Mouse (Mus musculus) liver, postnatal 0 days (tissue): ENCODE data around the gene Prl2c5. TPM values are rescaled to one million over a fixed set of nuclear protein-coding genes. Genes with fewer than 3 reads are reported as not detected.
"Not testable (repeated sequence)": the region's sequence is repeated elsewhere in the genome, so short reads cannot be mapped to it uniquely, and the experiment has no call there.

Source experiments
- ATAC-seq: fragments of 200-750 bp; cut with Nextera tagmentation; 2 replicates; pipeline ENCODE4 v1.8.0; 2017; ENCODE audit warnings: mild to moderate bottlenecking, moderate library complexity
- DNase-seq: peaks from one replicate; pipeline ENCODE4 v3.0.0-alpha.2; 2016
- H3K27ac ChIP-seq: fragments of 300-500 bp; sonication (generic); 2 replicates; pipeline ENCODE4 v1.5.1; 2014; ENCODE audit warnings: antibody characterized with exemption, moderate library complexity, mild to moderate bottlenecking, low read depth
- H3K27me3 ChIP-seq: fragments of 300-500 bp; sonication (generic); 2 replicates; pipeline ENCODE4 v1.6.1; 2014; ENCODE audit warnings: low read length, control low read depth, mixed read lengths; ENCODE audit not compliant: insufficient read depth
- H3K36me3 ChIP-seq: fragments of 300-500 bp; sonication (generic); replicated peaks from 2 replicates; pipeline ENCODE4 v1.6.1; 2014; ENCODE audit warnings: mild to moderate bottlenecking, control low read depth, low read length, moderate library complexity, mixed read lengths; ENCODE audit not compliant: insufficient read depth
- H3K4me1 ChIP-seq: fragments of 300-500 bp; sonication (generic); 2 replicates; pipeline ENCODE4 v1.6.1; 2014; ENCODE audit warnings: antibody characterized with exemption, mild to moderate bottlenecking, control low read depth; ENCODE audit not compliant: insufficient read depth
- H3K4me2 ChIP-seq: fragments of 300-500 bp; sonication (generic); 2 replicates; pipeline ENCODE4 v1.6.1; 2014; ENCODE audit warnings: low read depth, mild to moderate bottlenecking, low read length, moderate library complexity, mixed read lengths
- H3K4me3 ChIP-seq: fragments of 300-500 bp; sonication (generic); 2 replicates; pipeline ENCODE4 v1.5.1; 2014; ENCODE audit warnings: low read depth, low read length
- H3K9ac ChIP-seq: fragments of 300-500 bp; sonication (generic); replicated peaks from 2 replicates; pipeline ENCODE4 v1.6.1; 2014; ENCODE audit warnings: mild to moderate bottlenecking, moderate library complexity
- H3K9me3 ChIP-seq: fragments of 300-500 bp; sonication (generic); 2 replicates; pipeline ENCODE4 v1.6.1; 2016; ENCODE audit warnings: mild to moderate bottlenecking, control low read depth, low read length, mixed read lengths
- WGBS: fragments of 180-500 bp; shearing (Covaris S2); extraction: QIAGEN DNeasy Blood & Tissue Kit; methylation state at CpG from one replicate; pipeline ENCODE4 v1.1.7; 2014; ENCODE audit not compliant: insufficient replicate concordance; 5-methylcytosine and 5-hydroxymethylcytosine counted together
- polyA plus RNA-seq: library from polyadenylated mRNA; unstranded; fragments of >200 nt; fragmentation: Nextera tagmentation; extraction: Ambion mirVana; gene quantifications from 2 replicates; pipeline ENCODE4 v1.2.1, GENCODE M21; 2015

Prl2c5 gene
- polyA plus RNA-seq = not detected in 2 replicates

GRCm38 (mm10) chr13:13182415-13182814, at the start of gene Prl2c5:
TSS of gene Prl2c5 (plus strand) at chr13:13182715.
- not testable (repeated sequence) for H3K4me3 ChIP-seq, H3K9me3 ChIP-seq, H3K4me1 ChIP-seq, H3K36me3 ChIP-seq, H3K4me2 ChIP-seq, ATAC-seq, H3K9ac ChIP-seq, H3K27ac ChIP-seq, DNase-seq, H3K27me3 ChIP-seq
- WGBS = 43% methylated on average over 2 of the region's 2 CpGs

- not testable (repeated sequence) for ATAC-seq, H3K4me3 ChIP-seq, H3K27ac ChIP-seq, H3K4me2 ChIP-seq, H3K27me3 ChIP-seq, DNase-seq, H3K9me3 ChIP-seq, H3K9ac ChIP-seq, H3K36me3 ChIP-seq, H3K4me1 ChIP-seq
- WGBS = 37% methylated on average over 3 of the region's 7 CpGs
These were observed 19.6 kb upstream of the Prl2c5 start for GRCm38 (mm10) chr13:13162777-13163485.

- H3K9ac ChIP-seq, H3K4me1 ChIP-seq, H3K9me3 ChIP-seq, H3K27me3 ChIP-seq, DNase-seq, H3K4me3 ChIP-seq, ATAC-seq, H3K27ac ChIP-seq, H3K4me2 ChIP-seq, H3K36me3 ChIP-seq: not testable (repeated sequence)
- 65% methylated on average over 2 of the region's 2 CpGs for WGBS
These were observed 13.9 kb upstream of the Prl2c5 start for GRCm38 (mm10) chr13:13168631-13169030.

- H3K4me3 ChIP-seq, H3K4me2 ChIP-seq, ATAC-seq, DNase-seq, H3K9me3 ChIP-seq, H3K36me3 ChIP-seq, H3K27me3 ChIP-seq, H3K4me1 ChIP-seq, H3K27ac ChIP-seq, H3K9ac ChIP-seq: not testable (repeated sequence)
- 33% methylated on average over 1 of the region's 1 CpGs for WGBS
These were observed 8.8 kb upstream of the Prl2c5 start for GRCm38 (mm10) chr13:13173616-13174136.

- not testable (repeated sequence) for H3K4me1 ChIP-seq, DNase-seq, H3K36me3 ChIP-seq, H3K4me2 ChIP-seq, H3K27me3 ChIP-seq, H3K4me3 ChIP-seq, H3K9ac ChIP-seq, H3K9me3 ChIP-seq, H3K27ac ChIP-seq, ATAC-seq
- 52% methylated on average over 2 of the region's 2 CpGs for WGBS
These were observed 6.8 kb upstream of the Prl2c5 start for GRCm38 (mm10) chr13:13175736-13176135.

- H3K27ac ChIP-seq, ATAC-seq, H3K4me3 ChIP-seq, DNase-seq, H3K9me3 ChIP-seq, H3K36me3 ChIP-seq, H3K4me2 ChIP-seq, H3K27me3 ChIP-seq, H3K4me1 ChIP-seq, H3K9ac ChIP-seq: not testable (repeated sequence)
These were observed 28.7 kb downstream of the Prl2c5 start for GRCm38 (mm10) chr13:13211168-13211567.

- not testable (repeated sequence) for ATAC-seq, H3K4me3 ChIP-seq, H3K27ac ChIP-seq, H3K27me3 ChIP-seq, H3K4me2 ChIP-seq, H3K9ac ChIP-seq, H3K36me3 ChIP-seq, H3K4me1 ChIP-seq, DNase-seq, H3K9me3 ChIP-seq
- 58% methylated on average over 2 of the region's 2 CpGs for WGBS
These were observed 33.8 kb downstream of the Prl2c5 start for GRCm38 (mm10) chr13:13216363-13216762.

GRCm38 (mm10) chr13:13220231-13220630, 37.7 kb downstream of the Prl2c5 start:
- not testable (repeated sequence) for H3K4me3 ChIP-seq, H3K36me3 ChIP-seq, ATAC-seq, DNase-seq, H3K4me2 ChIP-seq, H3K27ac ChIP-seq, H3K9ac ChIP-seq, H3K9me3 ChIP-seq, H3K27me3 ChIP-seq, H3K4me1 ChIP-seq
- 67% methylated on average over 5 of the region's 5 CpGs for WGBS
